Mouse (Mus musculus): ENCODE measurements at regions not wholly inside any gene's neighbourhood (a gene's known extent, or its start where the extent isn't known, plus 50 kb on each side); places are given as distances from the start of the nearest gene placed in this dataset.

GRCm38 (mm10) chr2:45629616-45630015 lies 512.4 kb upstream of the Zeb2 start:
- DNase-seq (ENCODE audit: low spot score): no peak

GRCm38 (mm10) chr2:45623056-45623455 lies 505.9 kb upstream of the Zeb2 start:
- DNase-seq (ENCODE audit: low spot score): no peak

- no peak for DNase-seq (ENCODE audit: low spot score)
These were observed 491.7 kb upstream of the Zeb2 start for GRCm38 (mm10) chr2:45608926-45609325.

- DNase-seq (ENCODE audit: low spot score): no peak
These were observed 490.2 kb upstream of the Zeb2 start for GRCm38 (mm10) chr2:45607393-45607792.

- no peak for DNase-seq (ENCODE audit: low spot score)
These were observed 484.2 kb upstream of the Zeb2 start for GRCm38 (mm10) chr2:45601332-45601900.

GRCm38 (mm10) chr2:45593765-45594164 lies 476.6 kb upstream of the Zeb2 start:
- DNase-seq (ENCODE audit: low spot score): no peak

GRCm38 (mm10) chr2:45590980-45591379 lies 473.8 kb upstream of the Zeb2 start:
- no peak for DNase-seq (ENCODE audit: low spot score)

- DNase-seq (ENCODE audit: low spot score): no peak
These were observed 471.1 kb upstream of the Zeb2 start for GRCm38 (mm10) chr2:45588248-45588647.

- no peak for DNase-seq (ENCODE audit: low spot score)
These were observed 469.5 kb upstream of the Zeb2 start for GRCm38 (mm10) chr2:45586588-45587200.

- no peak for DNase-seq (ENCODE audit: low spot score)
These were observed 464.3 kb upstream of the Zeb2 start for GRCm38 (mm10) chr2:45581549-45581925.

GRCm38 (mm10) chr2:45580838-45581548 lies 463.8 kb upstream of the Zeb2 start:
- no peak for DNase-seq (ENCODE audit: low spot score)

- no peak for DNase-seq (ENCODE audit: low spot score)
These were observed 455.7 kb upstream of the Zeb2 start for GRCm38 (mm10) chr2:45572906-45573305.

GRCm38 (mm10) chr2:45554707-45555106 lies 437.5 kb upstream of the Zeb2 start:
- no peak for DNase-seq (ENCODE audit: low spot score)

GRCm38 (mm10) chr2:45541394-45541793 lies 424.2 kb upstream of the Zeb2 start:
- DNase-seq (ENCODE audit: low spot score): no peak

- no peak for DNase-seq (ENCODE audit: low spot score)
These were observed 421.8 kb upstream of the Zeb2 start for GRCm38 (mm10) chr2:45538950-45539349.

- DNase-seq (ENCODE audit: low spot score): no peak
These were observed 420.5 kb upstream of the Zeb2 start for GRCm38 (mm10) chr2:45537722-45538121.

GRCm38 (mm10) chr2:45534806-45535205 lies 417.6 kb upstream of the Zeb2 start:
- DNase-seq (ENCODE audit: low spot score): no peak

GRCm38 (mm10) chr2:45522310-45522709 lies 405.1 kb upstream of the Zeb2 start:
- DNase-seq (ENCODE audit: low spot score): no peak

GRCm38 (mm10) chr2:45519550-45520152 lies 402.5 kb upstream of the Zeb2 start:
- no peak for DNase-seq (ENCODE audit: low spot score)

- no peak for DNase-seq (ENCODE audit: low spot score)
These were observed 397.3 kb upstream of the Zeb2 start for GRCm38 (mm10) chr2:45514290-45515180.

GRCm38 (mm10) chr2:45512852-45513251 lies 395.7 kb upstream of the Zeb2 start:
- no peak for DNase-seq (ENCODE audit: low spot score)

GRCm38 (mm10) chr2:45511791-45512190 lies 394.6 kb upstream of the Zeb2 start:
- DNase-seq (ENCODE audit: low spot score): no peak

Measured in urinary bladder, postnatal 25 days (tissue).